Mouse (Mus musculus) right cerebral cortex, postnatal 25 days (tissue): ENCODE data around the gene Gm21764.
"Not testable (repeated sequence)": the region's sequence is repeated elsewhere in the genome, so short reads cannot be mapped to it uniquely, and the experiment has no call there.

Experiments used
- DNase-seq: peaks from one replicate; pipeline ENCODE4 v3.0.0; 2022

Gm21764 gene

GRCm38 (mm10) chrY:18061712-18062111 lies at the start of gene Gm21764:
TSS of gene Gm21764 (minus strand) at chrY:18061812.
- not testable (repeated sequence) for DNase-seq

DNA sequence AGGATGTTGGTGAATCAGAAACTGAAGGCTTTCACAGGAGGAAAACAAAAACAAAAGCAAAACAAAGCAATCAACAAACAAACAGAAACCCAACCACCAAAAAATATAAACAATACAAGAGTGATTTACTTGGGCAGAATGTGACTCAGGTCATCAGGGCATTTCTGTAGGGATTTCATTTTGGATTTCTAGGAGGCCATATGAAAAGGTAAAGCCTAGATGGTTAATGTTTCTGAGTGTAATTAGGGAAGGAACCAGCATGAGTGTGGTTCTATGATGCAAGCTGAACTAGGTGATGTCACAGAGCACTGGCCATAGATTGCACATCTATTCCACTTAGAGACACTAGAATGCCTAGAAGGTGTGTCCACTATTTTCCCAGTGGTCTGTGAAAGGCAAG lies 27.2 kb upstream of the Gm21764 start, which contains the start of gene Ssty1:
Ssty1 (plus strand) TSS at position 301 of the 400 bp plus-strand sequence.
- not testable (repeated sequence) for DNase-seq
